Mouse (Mus musculus): ENCODE measurements around the gene Banf2.

- TF ChIP-seq HCFC1 (IDR thresholded peaks at IDR 0.05; ENCODE audit: borderline replicate concordance, insufficient read depth, low read length) (no peak), MAFK (IDR thresholded peaks at IDR 0.05; ENCODE audit: insufficient read depth, low read depth, low read length) (no peak), ZNF384 (IDR thresholded peaks at IDR 0.05; ENCODE audit: low read depth, low read length) (no peak)
These were observed 36.8 kb downstream of the Banf2 start for GRCm38 (mm10) chr2:144069663-144070062.

All from ES-E14 (cell line).